Mouse (Mus musculus): ENCODE data around the gene Cyyr1.

Gene Cyyr1

GRCm38 (mm10) chr16:85470057-85470456, 83.1 kb downstream of the Cyyr1 start:
- DNase-seq (ENCODE audit: low spot score): no peak

DNA sequence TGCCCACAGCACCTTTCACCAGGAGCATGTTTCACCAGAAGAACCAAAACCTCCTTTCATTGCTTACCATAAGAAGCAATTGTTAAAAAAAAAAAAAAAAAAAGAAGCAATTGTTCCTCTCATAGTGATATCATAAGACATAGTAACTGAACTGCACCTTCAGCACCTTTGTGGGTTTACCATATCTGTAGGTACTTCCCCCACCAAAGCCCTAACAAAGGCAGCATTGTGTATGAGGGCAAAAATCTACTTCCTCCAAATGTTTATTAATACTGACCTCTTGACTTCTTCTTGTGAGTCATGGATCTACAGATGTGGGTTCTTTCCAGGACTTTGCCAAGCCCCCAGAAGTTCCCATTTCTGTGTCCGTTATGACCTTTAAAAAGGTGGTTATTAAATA, 98.2 kb downstream of the Cyyr1 start:
- DNase-seq (ENCODE audit: low spot score): no peak

DNA sequence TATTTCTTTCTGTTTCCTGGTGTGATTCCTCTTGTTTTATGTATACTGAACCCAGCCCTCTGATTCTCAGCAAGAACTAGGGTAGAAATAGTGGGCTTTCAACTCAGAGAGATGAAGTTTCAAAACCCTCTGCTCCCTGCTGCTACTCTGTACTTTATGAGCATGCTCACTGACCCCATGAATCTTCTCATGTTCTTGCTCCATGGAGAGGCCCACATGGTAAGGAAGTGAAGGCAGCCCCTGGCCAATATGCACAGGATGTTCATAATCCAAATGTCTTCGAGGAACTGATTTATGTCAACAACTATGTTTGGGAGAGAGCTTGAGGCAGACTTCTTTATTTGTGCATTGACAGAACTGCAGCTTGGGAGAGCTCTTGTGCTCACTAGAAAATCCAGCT, 106.9 kb downstream of the Cyyr1 start:
- DNase-seq (ENCODE audit: low spot score): peak; percentile 2

DNA sequence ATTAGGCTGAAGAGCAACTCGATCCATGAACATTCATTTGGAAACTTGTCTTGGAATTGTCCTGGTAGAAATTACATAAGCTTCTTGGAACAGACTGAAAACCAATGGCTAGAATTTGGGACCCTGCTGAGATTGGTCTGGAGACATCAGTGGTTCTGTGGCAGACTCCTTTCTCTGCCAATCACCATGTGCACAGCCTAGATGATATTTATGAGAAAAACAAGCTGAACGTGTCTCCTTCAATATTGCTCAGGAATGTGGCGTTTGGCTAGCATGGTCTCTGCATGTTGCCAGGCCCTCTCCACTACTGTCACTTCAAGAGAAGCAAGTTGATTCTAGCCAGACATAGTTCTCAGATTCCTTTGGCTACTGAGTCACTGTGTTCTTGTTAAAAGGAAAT, 107.4 kb downstream of the Cyyr1 start:
- DNase-seq (ENCODE audit: low spot score): no peak

DNA sequence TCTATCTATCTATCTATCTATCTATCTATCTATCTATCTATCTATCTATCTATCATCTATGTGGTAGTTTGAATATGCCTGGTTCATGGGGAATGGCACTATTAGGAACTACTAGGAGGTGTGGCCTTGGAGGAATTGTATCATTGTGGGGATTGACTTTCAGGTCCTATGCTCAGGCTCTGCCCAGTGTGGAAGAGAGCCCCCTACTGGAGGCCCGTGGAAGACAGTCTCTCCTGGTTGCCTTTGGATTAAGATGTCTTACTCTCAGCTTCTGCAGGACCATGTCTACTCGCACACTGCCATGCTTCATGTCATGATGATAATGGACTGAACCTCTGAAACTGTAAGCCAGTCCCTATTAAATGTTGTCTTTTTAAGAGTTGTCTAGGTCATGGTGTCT, 117.8 kb downstream of the Cyyr1 start:
- no peak for DNase-seq (ENCODE audit: low spot score)

DNA sequence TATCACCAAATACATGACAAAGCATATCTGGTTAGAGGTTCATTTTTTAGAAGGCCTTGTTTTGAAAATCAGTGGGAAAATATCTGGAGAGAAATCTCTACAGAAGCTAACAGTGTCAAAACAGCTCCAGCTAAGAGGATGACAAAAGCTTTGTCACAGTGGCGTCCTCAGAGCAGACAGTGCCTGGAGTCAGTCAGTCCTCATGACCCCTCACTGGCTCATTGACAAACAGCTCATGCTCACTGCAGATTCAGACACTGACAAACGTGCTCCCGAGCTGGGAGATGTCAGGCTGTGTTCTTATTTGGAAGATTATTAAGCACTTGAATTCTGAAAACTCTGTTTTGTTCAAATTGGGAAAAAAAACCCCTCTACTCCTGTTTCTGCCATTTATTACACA, 124.0 kb downstream of the Cyyr1 start:
- DNase-seq (ENCODE audit: low spot score): no peak

GRCm38 (mm10) chr16:85422889-85423288, 130.3 kb downstream of the Cyyr1 start:
- DNase-seq (ENCODE audit: low spot score): no peak

DNA sequence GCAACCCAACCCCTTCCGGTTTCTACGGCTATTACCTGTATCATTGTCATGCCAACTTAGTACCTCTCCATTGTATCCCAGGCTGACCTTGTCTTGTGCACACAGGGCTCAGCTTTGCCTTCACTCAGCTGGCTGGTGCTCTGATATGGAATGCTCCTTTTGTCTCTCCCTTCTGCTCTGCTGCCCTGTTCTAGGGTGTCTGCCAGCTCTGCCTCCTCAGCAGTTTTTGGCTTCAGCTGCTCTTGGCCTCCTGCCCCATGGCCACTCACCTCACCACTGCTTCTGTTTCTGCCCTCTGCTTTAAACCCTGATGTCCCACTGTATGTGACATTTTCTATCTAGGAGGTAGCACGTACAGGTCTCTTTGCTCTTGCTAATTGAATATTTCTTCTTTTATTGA, 137.8 kb downstream of the Cyyr1 start:
- no peak for DNase-seq (ENCODE audit: low spot score)

DNA sequence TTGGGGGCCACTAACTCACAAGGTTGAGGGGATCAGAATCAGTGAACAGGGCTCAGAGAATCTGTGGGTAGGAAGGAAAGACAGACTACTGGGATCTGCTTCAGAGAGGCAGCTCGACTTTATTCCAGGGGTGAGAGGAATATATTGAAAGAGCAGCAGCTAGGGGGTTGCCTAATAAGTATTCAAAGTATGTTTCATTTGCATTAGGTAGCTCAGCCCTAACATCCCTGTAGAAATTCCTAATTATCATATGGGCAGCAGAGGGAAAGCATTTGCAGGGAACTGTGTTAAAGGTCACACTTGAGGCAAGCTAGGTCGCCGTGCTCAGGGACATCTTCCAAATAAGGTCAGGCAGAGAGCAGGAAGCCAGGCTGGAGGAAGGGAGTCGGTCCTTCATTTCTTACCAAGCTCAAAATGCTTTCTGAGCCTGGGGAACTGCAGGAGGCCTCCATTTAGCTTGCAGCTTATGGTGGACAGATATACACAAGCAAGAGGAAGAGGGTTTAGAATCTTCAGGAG, 159.7 kb downstream of the Cyyr1 start:
- DNase-seq (ENCODE audit: low spot score): peak; percentile 26

DNA sequence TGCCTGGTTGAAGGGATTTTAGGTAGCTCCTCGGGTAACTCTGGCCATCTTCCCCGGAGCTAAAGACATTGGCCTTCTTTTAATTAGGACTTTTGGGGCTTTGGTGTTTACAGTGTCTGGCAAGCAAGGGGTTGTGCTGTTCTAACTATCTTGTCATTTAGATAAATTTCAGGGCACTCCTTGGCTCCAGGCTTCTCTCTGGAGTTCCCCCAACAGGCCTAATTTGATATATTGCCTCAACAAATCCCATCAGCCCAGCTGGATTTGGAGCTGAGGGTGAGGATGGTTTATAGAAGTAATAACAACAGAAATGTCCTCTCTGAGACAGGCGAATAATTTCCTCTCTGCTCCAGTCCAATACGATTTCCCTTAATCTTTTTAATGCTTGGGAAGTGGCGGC, 166.4 kb downstream of the Cyyr1 start:
- no peak for DNase-seq (ENCODE audit: low spot score)

Data from yolk sac, embryonic 10.5 days (tissue).